Mouse (Mus musculus) liver, adult 2 months (tissue): ENCODE measurements around the gene Zdhhc17. TPM values are rescaled to one million over a fixed set of nuclear protein-coding genes. Genes with fewer than 3 reads are reported as not detected.
A peak's percentile ranks its signal among the peaks of the same experiment; 100 is the strongest.

Source experiments
- DNase-seq: peaks from one replicate; pipeline ENCODE4 v3.0.0-alpha.2; 2011; ENCODE audit warnings: low read depth, low spot score; ENCODE audit errors: extremely low read depth
- H3K27ac ChIP-seq: fragments of 200-500 bp; replicated peaks from 2 replicates; pipeline ENCODE4 v1.5.1; 2012; ENCODE audit warnings: low read depth, mild to moderate bottlenecking, control low read depth, inconsistent platforms, low read length; ENCODE audit not compliant: insufficient read depth
- H3K27me3 ChIP-seq: fragments of 200-500 bp; 2 replicates; pipeline ENCODE4 v1.6.1; 2012; ENCODE audit warnings: mild to moderate bottlenecking, moderate library complexity, low read length, inconsistent platforms; ENCODE audit not compliant: control insufficient read depth, insufficient read depth
- H3K36me3 ChIP-seq: fragments of 200-500 bp; 2 replicates; pipeline ENCODE4 v1.6.1; 2012; ENCODE audit warnings: low read length, inconsistent platforms; ENCODE audit not compliant: control insufficient read depth, insufficient read depth
- H3K4me1 ChIP-seq: fragments of 200-500 bp; 2 replicates; pipeline ENCODE4 v1.6.1; 2011; ENCODE audit warnings: low read length; ENCODE audit not compliant: control insufficient read depth, insufficient read depth
- H3K4me3 ChIP-seq: fragments of 200-500 bp; 2 replicates; pipeline ENCODE4 v1.5.1; 2011; ENCODE audit warnings: low read depth, mild to moderate bottlenecking, control low read depth, low read length, moderate library complexity; ENCODE audit not compliant: insufficient read depth
- H3K79me2 ChIP-seq: fragments of 200-500 bp; 2 replicates; pipeline ENCODE4 v1.6.1; 2012; ENCODE audit warnings: inconsistent platforms, mild to moderate bottlenecking, low read length, moderate library complexity; ENCODE audit not compliant: control insufficient read depth, insufficient read depth
- H3K9ac ChIP-seq: fragments of 200-500 bp; 2 replicates; pipeline ENCODE4 v1.6.1; 2012; ENCODE audit warnings: low read depth, mild to moderate bottlenecking, control low read depth, inconsistent platforms, low read length
- CTCF ChIP-seq: fragments of 200-500 bp; IDR thresholded peaks from 2 replicates; pipeline ENCODE4 v1.5.1; 2011; ENCODE audit warnings: low read depth, low read length, control low read depth
- POLR2A ChIP-seq: fragments of 200-500 bp; IDR thresholded peaks from 2 replicates; pipeline ENCODE4 v1.6.1; 2011; ENCODE audit warnings: low read length, control low read depth; ENCODE audit not compliant: insufficient read depth; ENCODE audit errors: extremely low read depth
- WGBS: fragments of 180-500 bp; shearing (Covaris S2); methylation state at CpG from one replicate; pipeline ENCODE4 v1.1.7; 2018; 5-methylcytosine and 5-hydroxymethylcytosine counted together
- polyA plus RNA-seq: library from polyadenylated mRNA; depleted of rRNA; stranded (reverse); fragments of >200 nt; gene quantifications from 2 replicates; pipeline ENCODE4 v1.2.3, GENCODE M21; 2012
- total RNA-seq: library from RNA; depleted of rRNA; stranded (reverse); fragments of >200 nt; gene quantifications from 2 replicates; pipeline ENCODE4 v1.2.3, GENCODE M21; 2014

Zdhhc17 gene
- total and polyA plus RNA-seq, 2 experiments, result 6.3 to 17.7 TPM

DNA sequence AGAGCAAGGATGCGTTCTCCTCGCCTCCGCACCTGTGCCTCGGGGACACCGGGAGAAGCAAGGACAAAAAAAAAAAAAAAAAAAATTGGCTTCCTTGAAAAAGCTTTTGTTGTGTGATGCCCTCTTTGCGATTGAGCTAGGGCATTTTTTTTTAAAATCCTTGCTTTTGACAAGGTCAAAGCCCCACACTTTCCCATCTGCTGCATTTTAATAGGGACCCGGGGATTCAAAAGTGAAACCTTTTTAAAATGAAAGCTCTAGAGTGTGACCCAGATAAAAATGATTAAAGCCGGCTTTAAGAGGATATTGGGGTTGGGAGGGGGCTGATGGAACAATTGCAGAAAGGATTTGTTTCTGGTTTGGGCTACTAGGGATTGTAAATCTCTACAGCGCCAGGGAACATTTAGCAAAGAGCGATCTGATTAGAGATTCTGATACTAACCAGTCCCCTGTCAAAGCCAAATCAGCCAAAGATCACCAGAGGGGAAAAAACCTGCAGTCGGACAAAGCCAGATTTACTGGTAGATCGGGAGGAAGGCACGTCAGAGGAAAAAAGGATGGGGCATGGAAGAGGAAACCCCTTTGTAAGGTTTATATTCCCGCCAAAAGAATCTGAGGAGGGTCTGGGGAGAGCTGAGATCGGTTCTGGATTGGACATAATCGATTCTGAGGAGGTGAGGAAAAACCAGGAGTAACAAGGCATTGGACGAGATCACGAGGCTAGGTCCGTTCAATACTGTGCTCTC lies 713 bp upstream of the Zdhhc17 start:
- Histone ChIP-seq H3K4me1 (peaks cover 2% of the 10 kb centered on the region; the same call in 1 of the 2 replicates), H3K4me3 (peak overlapping the region; percentile 95), H3K27me3 (no peaks in the 10 kb centered on the region), H3K27ac (peak overlapping the region; percentile 97), H3K79me2 (peaks cover 7% of the 10 kb centered on the region; the same call in 1 of the 2 replicates), H3K9ac (peak overlapping the region; percentile 98), H3K36me3 (no peaks in the 10 kb centered on the region)
- DNase-seq, result peak; percentile 55
- TF ChIP-seq POLR2A, result no peak
- TF ChIP-seq CTCF, result no peak
- WGBS, result under 1% methylated on average over 19 of the region's 19 CpGs

DNA sequence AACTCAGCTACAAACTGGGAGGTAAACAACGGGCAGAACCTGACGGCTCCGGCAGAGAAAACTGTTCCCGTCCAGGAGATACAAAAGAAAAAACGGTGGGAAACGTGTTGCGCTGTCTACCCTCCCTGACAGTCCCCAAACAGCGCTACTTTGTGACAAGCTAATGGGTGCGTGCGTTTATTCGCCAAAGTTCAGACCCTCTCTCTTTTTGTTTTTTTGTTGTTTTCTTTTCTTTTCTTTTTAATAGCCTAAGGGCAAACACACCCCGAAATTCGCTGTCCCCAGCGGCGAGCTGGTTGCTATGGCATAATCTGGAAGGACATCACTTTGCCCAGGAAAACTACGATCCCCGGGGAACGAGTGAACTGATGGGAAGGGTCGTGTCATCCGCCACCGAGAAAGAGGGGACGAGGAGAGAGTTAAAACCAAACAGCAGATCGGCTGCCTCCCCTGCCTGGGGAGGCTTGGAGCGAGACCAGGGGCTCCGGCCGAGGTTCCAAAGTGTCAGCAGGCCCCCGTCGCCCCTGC lies 763 bp downstream of the Zdhhc17 start:
- Histone ChIP-seq H3K4me1 (peaks cover 2% of the 10 kb centered on the region; the same call in 1 of the 2 replicates), H3K79me2 (peaks cover 14% of the 10 kb centered on the region; the same call in 1 of the 2 replicates), H3K9ac (peak overlapping the region; percentile 98), H3K4me3 (peak overlapping the region; percentile 95), H3K27ac (peak overlapping the region; percentile 97; the same call in 1 of the 2 replicates), H3K27me3 (no peaks in the 10 kb centered on the region), H3K36me3 (no peaks in the 10 kb centered on the region)
- WGBS, result under 1% methylated on average over 28 of the region's 28 CpGs
- no peak for DNase-seq
- TF ChIP-seq CTCF (no peak), POLR2A (no peak)

DNA sequence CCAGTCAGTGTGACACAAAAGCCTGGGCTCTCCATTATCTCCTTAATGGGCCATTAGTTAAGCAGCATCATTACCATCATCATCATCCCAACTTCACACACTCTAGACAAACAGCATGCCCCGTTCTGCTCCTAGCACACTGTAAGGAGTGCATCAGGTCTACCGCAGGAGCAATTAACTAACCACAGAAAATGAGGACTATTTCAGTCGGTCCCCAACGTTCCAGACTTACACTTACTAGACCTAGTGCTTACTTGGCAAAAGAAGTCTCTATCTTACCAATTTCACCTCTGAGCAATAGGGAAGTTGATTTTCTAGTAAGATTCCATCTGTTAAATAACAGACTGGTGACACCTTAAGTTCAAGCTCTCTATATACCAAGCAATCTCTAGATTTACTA lies 2.3 kb downstream of the Zdhhc17 start:
- Histone ChIP-seq H3K9ac (no peak overlapping the region), H3K27ac (no peak overlapping the region), H3K27me3 (no peaks in the 10 kb centered on the region), H3K4me3 (no peak overlapping the region), H3K4me1 (peaks cover 2% of the 10 kb centered on the region; the same call in 1 of the 2 replicates), H3K79me2 (peaks cover 16% of the 10 kb centered on the region; the same call in 1 of the 2 replicates), H3K36me3 (no peaks in the 10 kb centered on the region)
- no peak for DNase-seq
- TF ChIP-seq CTCF (no peak), POLR2A (no peak)
- WGBS, result 88% methylated on average over 4 of the region's 4 CpGs

DNA sequence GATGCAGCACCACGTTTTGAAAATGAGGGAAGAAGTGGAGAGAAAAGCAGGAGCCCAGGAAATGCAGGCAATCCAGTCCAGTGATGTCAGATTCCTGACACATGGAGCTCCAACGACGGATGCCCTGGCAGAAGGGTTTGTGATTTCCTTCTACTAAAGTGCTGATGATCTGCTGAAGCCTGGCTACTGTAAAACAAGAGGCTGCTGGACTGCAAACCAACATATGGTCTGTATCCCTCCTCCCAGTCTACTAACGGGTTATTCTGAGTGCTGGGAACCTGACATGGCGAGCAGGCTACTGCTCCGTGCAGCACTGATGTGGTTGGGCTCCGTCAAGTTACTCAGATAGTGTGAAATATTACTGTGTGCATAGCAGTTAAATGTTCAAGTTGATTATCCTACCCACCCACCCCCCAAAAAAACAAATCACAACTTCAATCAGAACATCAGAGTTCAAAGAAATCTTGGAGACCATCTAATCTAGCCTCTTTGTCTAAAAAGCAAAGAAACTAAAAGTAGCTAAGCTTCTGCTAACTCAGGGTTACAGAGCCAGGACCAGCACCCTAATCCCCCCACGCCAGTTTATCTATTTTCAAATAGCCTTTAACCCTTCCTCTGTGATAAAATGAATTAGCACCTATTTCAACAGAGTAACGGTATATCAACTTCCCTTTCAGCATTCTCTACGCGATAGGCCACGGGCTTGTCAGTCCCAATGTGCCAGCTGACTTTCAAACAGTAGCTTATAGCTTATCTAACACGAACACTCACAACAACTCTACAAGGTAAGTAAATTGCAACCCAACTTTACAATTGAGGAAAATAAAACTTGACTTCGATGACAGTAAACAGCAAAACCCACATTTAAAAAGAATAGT lies 4.1 kb downstream of the Zdhhc17 start:
- TF ChIP-seq CTCF, result no peak
- no peak for TF ChIP-seq POLR2A

DNA sequence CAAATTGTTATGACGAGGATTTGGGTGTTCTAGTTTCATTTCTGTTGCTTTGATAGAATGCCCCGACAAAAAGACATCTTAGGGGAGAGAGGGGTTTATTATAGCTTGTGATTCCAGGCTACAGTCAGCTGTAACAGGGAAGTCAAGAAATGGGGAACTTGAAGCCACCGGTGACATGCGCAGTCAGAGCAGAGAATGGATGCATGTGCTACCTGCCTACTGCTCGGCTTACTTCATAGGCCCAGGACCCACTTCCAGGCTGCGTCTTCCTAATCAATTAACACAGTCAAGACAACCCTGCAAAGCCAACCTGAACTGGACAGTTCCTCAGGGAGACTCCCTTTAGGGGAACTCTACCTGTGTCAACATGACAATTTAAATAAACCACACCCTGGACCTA lies 5.7 kb downstream of the Zdhhc17 start:
- H3K27ac ChIP-seq, result no peak overlapping the region
- H3K79me2 ChIP-seq, result peaks cover 16% of the 10 kb centered on the region; the same call in 1 of the 2 replicates
- no peak overlapping the region for H3K4me3 ChIP-seq
- no peaks in the 10 kb centered on the region for H3K4me1 ChIP-seq
- no peak overlapping the region for H3K9ac ChIP-seq
- WGBS, result 88% methylated on average over 6 of the region's 6 CpGs
- no peaks in the 10 kb centered on the region for H3K36me3 ChIP-seq
- no peak for DNase-seq
- TF ChIP-seq POLR2A (no peak), CTCF (no peak)
- no peaks in the 10 kb centered on the region for H3K27me3 ChIP-seq

More for the DNA sequence above, 4.1 kb downstream of the Zdhhc17 start:
- Histone ChIP-seq H3K27ac (no peak overlapping the region), H3K4me1 (no peaks in the 10 kb centered on the region), H3K9ac (no peak overlapping the region), H3K4me3 (no peak overlapping the region), H3K36me3 (no peaks in the 10 kb centered on the region), H3K79me2 (peaks cover 16% of the 10 kb centered on the region; the same call in 1 of the 2 replicates), H3K27me3 (no peaks in the 10 kb centered on the region)
- 76% methylated on average over 14 of the region's 14 CpGs for WGBS
- DNase-seq, result no peak
